11 mouse cellular contexts compared by ENCODE assay signal in the genomic region with DNA sequence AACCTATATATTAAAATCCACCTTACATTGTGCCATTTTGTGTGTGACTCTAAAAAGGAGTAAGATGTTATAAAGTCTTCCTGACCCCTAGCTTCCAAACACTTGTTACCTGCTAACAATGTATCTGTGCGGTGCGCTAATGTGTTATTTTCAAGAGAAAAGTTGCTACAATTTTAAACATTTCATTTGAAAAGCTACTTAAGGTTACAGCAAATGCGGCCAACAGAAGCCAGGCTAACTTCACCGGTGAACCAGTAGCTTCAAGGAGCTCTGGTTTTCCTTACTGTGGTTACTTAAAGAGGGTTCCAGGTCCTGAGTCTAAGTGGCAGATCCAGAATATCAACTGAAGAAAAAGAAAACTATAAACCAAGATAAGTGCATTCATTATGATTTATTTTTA. TPM values are rescaled to one million over a fixed set of nuclear protein-coding genes. Genes with fewer than 3 reads are reported as not detected.
A peak's percentile ranks its signal among the peaks of the same experiment; 100 is the strongest.
DNase-seq lines count a peak whose midpoint lies in the region; ATAC-seq and TF ChIP-seq lines count a peak whose summit lies in the region.
"Had no signal": no experiment of that assay in that cellular context is flagged by ENCODE, and none has a peak within 500 bp of the region (broad histone marks: within the 10 kb centered on the region; RNA-seq: fewer than 3 reads in every experiment).

No protein-coding gene starts in this region.

- H3K4me2 ChIP-seq in lung, embryonic 15.5 days, result peak overlapping the region; percentile 75; the same call in 1 of the 2 replicates
- H3K4me2 ChIP-seq in lung, postnatal 0 days (replicated peaks; ENCODE audit: low read depth, low read length), result no peak overlapping the region
- H3K4me2 ChIP-seq in myocyte (ENCODE audit: low read depth), result no peak overlapping the region

- H3K4me1 ChIP-seq in heart, embryonic 10.5 days, result peaks cover 18% of the 10 kb centered on the region
- H3K4me1 ChIP-seq in lung, embryonic 15.5 days, result peaks cover 24% of the 10 kb centered on the region
- peaks cover 13% of the 10 kb centered on the region; the same call in 1 of the 2 replicates for H3K4me1 ChIP-seq in lung, postnatal 0 days (ENCODE audit: insufficient read depth, low read depth, low read length)
- peaks cover 29% of the 10 kb centered on the region for H3K4me1 ChIP-seq in limb, embryonic 10.5 days

- peak overlapping the region; percentile 91 for H3K4me3 ChIP-seq in heart, embryonic 10.5 days
- no peak overlapping the region for H3K4me3 ChIP-seq in lung, embryonic 15.5 days
- H3K4me3 ChIP-seq in lung, postnatal 0 days (ENCODE audit: low read depth, low read length), result no peak overlapping the region
- H3K4me3 ChIP-seq in limb, embryonic 10.5 days, result peak overlapping the region; percentile 93
- H3K4me3 ChIP-seq in myocyte, result peak overlapping the region; percentile 58

- H3K27me3 ChIP-seq in heart, embryonic 10.5 days (ENCODE audit: insufficient read depth, poor library complexity, severe bottlenecking), result no peaks in the 10 kb centered on the region
- no peaks in the 10 kb centered on the region for H3K27me3 ChIP-seq in lung, embryonic 15.5 days
- no peaks in the 10 kb centered on the region for H3K27me3 ChIP-seq in lung, postnatal 0 days (replicated peaks; ENCODE audit: insufficient read depth, low read length)
- no peaks in the 10 kb centered on the region for H3K27me3 ChIP-seq in limb, embryonic 10.5 days (ENCODE audit: low read depth, poor library complexity, severe bottlenecking)
- no peaks in the 10 kb centered on the region for H3K27me3 ChIP-seq in myocyte (ENCODE audit: control insufficient read depth, insufficient read depth, insufficient read length)

- TF ChIP-seq EP300 in lung, postnatal 0 days (IDR thresholded peaks at IDR 0.05), result no peak

- intact Hi-C loops in heart, postnatal 25 days (cut with DNase I), result loop anchor here (5.0 kb wide), 1 partner anchor 92 kb away; a partner anchor contains a TSS

- ATAC-seq in lung, embryonic 15.5 days (ENCODE audit: borderline replicate concordance, extremely low read depth, low FRiP score, low TSS enrichment), result no peak
- no peak for ATAC-seq in lung, postnatal 0 days

- H3K36me3 ChIP-seq in heart, embryonic 10.5 days, result no peaks in the 10 kb centered on the region
- no peaks in the 10 kb centered on the region for H3K36me3 ChIP-seq in lung, embryonic 15.5 days
- H3K36me3 ChIP-seq in lung, postnatal 0 days (ENCODE audit: insufficient read depth, low read length), result no peaks in the 10 kb centered on the region
- H3K36me3 ChIP-seq in limb, embryonic 10.5 days, result no peaks in the 10 kb centered on the region
- H3K36me3 ChIP-seq in myocyte (ENCODE audit: control insufficient read depth, insufficient read depth), result no peaks in the 10 kb centered on the region

- peak; percentile 10 for DNase-seq in heart, embryonic 10.5 days (ENCODE audit: low spot score)
- DNase-seq in heart, postnatal 25 days (ENCODE audit: low spot score), result no peak
- no peak for DNase-seq in lung, postnatal 0 days (ENCODE audit: low spot score)
- DNase-seq in limb, embryonic 10.5 days (ENCODE audit: low spot score), result no peak
- no peak for DNase-seq in ovary, postnatal 14 days (ENCODE audit: low spot score)
- no peak for DNase-seq in thymus, postnatal 4 days
- DNase-seq: gastrocnemius, postnatal 10 days; kidney, adult 9 months; thymus, adult 2 months had no signal

- H3ac ChIP-seq in myocyte (ENCODE audit: control insufficient read depth, insufficient read length), result no peak overlapping the region

- H3K9ac ChIP-seq in lung, embryonic 15.5 days, result no peak overlapping the region
- H3K9ac ChIP-seq in lung, postnatal 0 days (replicated peaks; ENCODE audit: low read depth), result no peak overlapping the region

- H3K9me3 ChIP-seq in heart, embryonic 10.5 days, result no peaks in the 10 kb centered on the region
- H3K9me3 ChIP-seq in lung, embryonic 15.5 days, result no peaks in the 10 kb centered on the region
- H3K9me3 ChIP-seq in lung, postnatal 0 days (ENCODE audit: low read length), result no peaks in the 10 kb centered on the region
- H3K9me3 ChIP-seq in limb, embryonic 10.5 days (replicated peaks), result no peaks in the 10 kb centered on the region

- no peak for TF ChIP-seq CTCF in lung, postnatal 0 days (IDR thresholded peaks at IDR 0.05)

- WGBS in heart, embryonic 10.5 days, result 93% methylated on average over 4 of the region's 4 CpGs
- WGBS in lung, embryonic 15.5 days, result 85% methylated on average over 4 of the region's 4 CpGs
- 81% methylated on average over 4 of the region's 4 CpGs for WGBS in lung, postnatal 0 days
- 94% methylated on average over 4 of the region's 4 CpGs for WGBS in limb, embryonic 10.5 days

- H3K27ac ChIP-seq in heart, embryonic 10.5 days, result no peak overlapping the region
- H3K27ac ChIP-seq in lung, embryonic 15.5 days, result no peak overlapping the region
- H3K27ac ChIP-seq in lung, postnatal 0 days (ENCODE audit: low read length), result no peak overlapping the region
- no peak overlapping the region for H3K27ac ChIP-seq in limb, embryonic 10.5 days

- H3K79me2 ChIP-seq in myocyte (ENCODE audit: control insufficient read depth, insufficient read depth), result peaks cover 27% of the 10 kb centered on the region

- TF ChIP-seq POLR2A in myocyte (IDR thresholded peaks at IDR 0.05; ENCODE audit: insufficient read length, low read depth), result no peak

TF ChIP-seq in myocyte, 11 proteins besides CTCF, POLR2A, EP300 and RAD21:
- TF ChIP-seq E2F4 (IDR thresholded peaks at IDR 0.05; ENCODE audit: insufficient read depth), result no peak
- no peak for TF ChIP-seq REST (IDR thresholded peaks at IDR 0.05; ENCODE audit: insufficient read depth, insufficient read length)

RNA-seq across cellular contexts. Expression of a gene that starts 1.2 kb away (rescaled TPM):
- 15.0 and 15.6 TPM in 2 replicates for polyA plus RNA-seq in heart, embryonic 10.5 days (2016; fragmentation: Nextera tagmentation; extraction: Ambion mirVana)
- 10 to 100 TPM; 23.4 to 27.6 TPM for total RNA-seq in heart, postnatal 25 days (2021)
- 23.1 and 26.2 TPM in 2 replicates for polyA plus RNA-seq in lung, embryonic 15.5 days (2015; fragmentation: Nextera tagmentation; extraction: Ambion mirVana)
- 14.7 and 15.7 TPM in 2 replicates for polyA plus RNA-seq in lung, postnatal 0 days (2015; fragmentation: Nextera tagmentation; extraction: Ambion mirVana)
- 19.2 and 20.3 TPM in 2 replicates for polyA plus RNA-seq in limb, embryonic 10.5 days (2016; fragmentation: Nextera tagmentation; extraction: Ambion mirVana)
- 5.8 TPM for polyA plus RNA-seq in myocyte (2012; fragmentation: generic; extraction: Trizol)

Comparison
In these comparisons a context has a peak if more than half of its experiments do, and no peak if none do; other contexts are left out.
1. H3K4me3 ChIP-seq: peak in heart, embryonic 10.5 days (single experiment), limb, embryonic 10.5 days (single experiment) and myocyte (single experiment); none in lung, embryonic 15.5 days (single experiment) and lung, postnatal 0 days (single experiment).